Mouse (Mus musculus): ENCODE measurements around the gene Dao.

- TF ChIP-seq CTCF (IDR thresholded peaks at IDR 0.05; ENCODE audit: insufficient read depth, low read depth, low read length) (no peak), POLR2A (IDR thresholded peaks at IDR 0.05; ENCODE audit: insufficient read depth, low read depth, low read length) (no peak)
Observed at GRCm38 (mm10) chr5:114065161-114065560, 61.7 kb downstream of the Dao start, which contains the start of gene Usp30.
